Comparison of ENCODE assay signal across 8 mouse cellular contexts in the genomic region with DNA sequence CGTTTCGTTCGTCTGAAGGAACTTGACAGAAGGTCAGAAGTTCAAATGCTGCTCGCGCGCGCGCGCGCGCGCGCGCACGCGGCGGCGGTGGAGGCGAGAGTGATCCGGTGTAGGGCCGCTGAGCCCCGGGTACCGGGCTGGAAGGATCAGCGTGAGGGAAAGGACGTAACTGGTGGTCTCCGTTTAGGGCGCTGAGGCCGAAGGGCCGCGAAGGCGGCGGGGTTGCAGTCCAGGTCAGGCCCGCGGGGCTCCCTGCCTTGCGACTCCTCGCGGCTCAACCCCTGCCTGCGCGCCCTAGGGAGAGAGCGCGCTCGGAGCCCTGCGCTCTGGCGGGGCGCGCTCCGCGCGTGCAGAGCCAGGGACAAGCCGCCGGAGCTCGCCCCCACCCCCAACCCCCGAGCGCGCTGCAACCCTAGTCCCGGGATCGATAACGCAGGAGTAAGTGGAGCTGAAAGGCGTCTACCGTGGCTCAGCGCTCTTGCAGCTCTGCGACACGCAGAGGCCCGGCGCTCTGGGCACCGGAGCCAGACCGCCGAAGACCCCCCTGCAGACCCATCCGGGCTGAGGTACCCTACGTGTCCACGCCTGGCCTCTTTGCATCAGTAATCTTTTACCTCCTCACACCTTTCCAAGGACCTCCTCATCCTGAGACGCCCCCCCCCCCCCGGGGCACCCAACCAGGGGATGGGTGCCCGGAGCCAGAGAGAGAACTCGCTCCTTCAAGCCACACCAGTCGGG. TPM values are rescaled to one million over a fixed set of nuclear protein-coding genes. Genes with fewer than 3 reads are reported as not detected.
DNase-seq lines count a peak whose midpoint lies in the region; ATAC-seq lines count a peak whose summit lies in the region.

No protein-coding gene starts in this region.

- no peaks in the 10 kb centered on the region for H3K36me3 ChIP-seq in intestine, embryonic 16.5 days (ENCODE audit: control insufficient read depth, insufficient read depth, low read length)
- H3K36me3 ChIP-seq in liver, embryonic 16.5 days (ENCODE audit: control insufficient read depth, insufficient read depth) = no peaks in the 10 kb centered on the region
- no peaks in the 10 kb centered on the region for H3K36me3 ChIP-seq in stomach, embryonic 16.5 days (ENCODE audit: control insufficient read depth, insufficient read depth, low read length)

- peaks cover 84% of the 10 kb centered on the region for H3K27me3 ChIP-seq in intestine, embryonic 16.5 days (replicated peaks; ENCODE audit: control insufficient read depth, insufficient read depth, low read length)
- peaks cover 92% of the 10 kb centered on the region for H3K27me3 ChIP-seq in liver, embryonic 16.5 days (ENCODE audit: control insufficient read depth, insufficient read depth, low read depth, low read length)
- peaks cover 88% of the 10 kb centered on the region for H3K27me3 ChIP-seq in stomach, embryonic 16.5 days (ENCODE audit: control insufficient read depth, insufficient read depth, low read length)

- peak overlapping the region; percentile 71 for H3K9ac ChIP-seq in intestine, embryonic 16.5 days (ENCODE audit: low read depth, low read length)
- H3K9ac ChIP-seq in liver, embryonic 16.5 days (ENCODE audit: low read depth, low read length) = no peak overlapping the region
- peak overlapping the region; percentile 77 for H3K9ac ChIP-seq in stomach, embryonic 16.5 days (ENCODE audit: low read length)

- DNase-seq in adrenal gland, adult (ENCODE audit: inconsistent age in 2 of 2, low spot score in 1 of 2) = peak; percentile 53 to 84
- no peak for DNase-seq in adrenal gland, postnatal 4 days (ENCODE audit: low spot score in 2 of 2)
- peak; percentile 20 for DNase-seq in thymus, postnatal 4 days
- DNase-seq in thymus, postnatal 14 days = no peak
- no peak for DNase-seq in layer of hippocampus, adult 9-11 months

- H3K4me2 ChIP-seq in intestine, embryonic 16.5 days (ENCODE audit: low read depth, low read length) = peak overlapping the region; percentile 75
- peak overlapping the region; percentile 55 for H3K4me2 ChIP-seq in liver, embryonic 16.5 days (ENCODE audit: low read depth, low read length)
- peak overlapping the region; percentile 66 for H3K4me2 ChIP-seq in stomach, embryonic 16.5 days (ENCODE audit: low read depth, low read length)

- H3K4me3 ChIP-seq in intestine, embryonic 16.5 days (ENCODE audit: low read length) = peak overlapping the region; percentile 57
- H3K4me3 ChIP-seq in liver, embryonic 16.5 days (ENCODE audit: low read depth, low read length) = peak overlapping the region; percentile 46
- peak overlapping the region; percentile 57 for H3K4me3 ChIP-seq in stomach, embryonic 16.5 days (replicated peaks; ENCODE audit: low read length)

- H3K4me1 ChIP-seq in intestine, embryonic 16.5 days (ENCODE audit: control insufficient read depth, insufficient read depth, low read length) = peaks cover 8% of the 10 kb centered on the region; the same call in 1 of the 2 replicates
- H3K4me1 ChIP-seq in liver, embryonic 16.5 days (ENCODE audit: control insufficient read depth, low read depth, low read length) = no peaks in the 10 kb centered on the region
- H3K4me1 ChIP-seq in stomach, embryonic 16.5 days (ENCODE audit: control insufficient read depth, insufficient read depth, low read length) = peaks cover 16% of the 10 kb centered on the region

- H3K27ac ChIP-seq in intestine, embryonic 16.5 days (ENCODE audit: low read length) = peak overlapping the region; percentile 84
- no peak overlapping the region for H3K27ac ChIP-seq in liver, embryonic 16.5 days (ENCODE audit: low read length)
- H3K27ac ChIP-seq in stomach, embryonic 16.5 days (ENCODE audit: low read length) = peak overlapping the region; percentile 88

- WGBS in intestine, embryonic 16.5 days = under 1% methylated on average over 76 of the region's 76 CpGs
- 1% methylated on average over 74 of the region's 76 CpGs for WGBS in liver, embryonic 16.5 days (ENCODE audit: insufficient replicate concordance)
- WGBS in stomach, embryonic 16.5 days = under 1% methylated on average over 76 of the region's 76 CpGs

- ATAC-seq in intestine, embryonic 16.5 days = peak; percentile 41
- no peak for ATAC-seq in liver, embryonic 16.5 days (ENCODE audit: low read depth)
- ATAC-seq in stomach, embryonic 16.5 days (ENCODE audit: insufficient read depth, low FRiP score) = 0 out of 2 replicates have a peak, but pooled peaks have one; percentile 17

- no peaks in the 10 kb centered on the region for H3K9me3 ChIP-seq in intestine, embryonic 16.5 days (ENCODE audit: control insufficient read depth, low read length)
- H3K9me3 ChIP-seq in liver, embryonic 16.5 days (replicated peaks; ENCODE audit: control insufficient read depth, low read length) = no peaks in the 10 kb centered on the region
- H3K9me3 ChIP-seq in stomach, embryonic 16.5 days (replicated peaks; ENCODE audit: control insufficient read depth, low read length) = no peaks in the 10 kb centered on the region

RNA-seq across cellular contexts. Expression of gene Shh, which starts 2.5 kb away (rescaled TPM):
- total RNA-seq in adrenal gland, postnatal 4 days (2021) = 10 to 100 TPM; 27.8 to 36.5 TPM
- polyA plus RNA-seq in intestine, embryonic 16.5 days (2015; fragmentation: Nextera tagmentation; extraction: Ambion mirVana) = 2.8 TPM in 2 replicates
- not detected in 2 replicates for polyA plus RNA-seq in liver, embryonic 16.5 days (2015; fragmentation: Nextera tagmentation; extraction: Ambion mirVana)
- polyA plus RNA-seq in stomach, embryonic 16.5 days (2015; fragmentation: Nextera tagmentation; extraction: Ambion mirVana) = 3.4 and 4.1 TPM in 2 replicates

Comparison
In these comparisons a context has a peak if more than half of its experiments do, and no peak if none do; other contexts are left out.
1. DNase-seq: peak in adrenal gland, adult (2 of 2) and thymus, postnatal 4 days (single experiment); none in adrenal gland, postnatal 4 days (0 of 2), thymus, postnatal 14 days (single experiment) and layer of hippocampus, adult 9-11 months (single experiment).
2. Peak in every context shown above with its lines, with median percentiles within 50 percentile points of each other: H3K4me2 ChIP-seq and H3K4me3 ChIP-seq.